Mouse (Mus musculus) MEL (cell line): ENCODE measurements around the gene Try4. TPM values are rescaled to one million over a fixed set of nuclear protein-coding genes. Genes with fewer than 3 reads are reported as not detected.
"Not testable (repeated sequence)": the region's sequence is repeated elsewhere in the genome, so short reads cannot be mapped to it uniquely, and the experiment has no call there.

Experiments
- DNase-seq: peaks from one replicate; pipeline ENCODE4 v3.0.0; 2011; ENCODE audit warnings: low read depth, low spot score
- H3K27ac ChIP-seq: 2 replicates; pipeline ENCODE4 v1.5.1; 2012; ENCODE audit warnings: low read depth, mild to moderate bottlenecking, control low read depth, low read length, moderate library complexity; ENCODE audit not compliant: control insufficient read depth
- H3K27me3 ChIP-seq, 2 experiments: fragments of 150-350 bp in 1 of 2; sonication (generic) in 1 of 2; 2 replicates each; pipeline ENCODE4 v1.6.1; 2012; ENCODE audit warnings: low read length in 2 of 2, mild to moderate bottlenecking in 2 of 2, improper control_type of control experiment in 1 of 2, moderate library complexity in 1 of 2; ENCODE audit not compliant: insufficient read depth in 2 of 2, control insufficient read depth in 1 of 2
- H3K36me3 ChIP-seq, 2 experiments: 2 replicates each; pipeline ENCODE4 v1.6.1; 2012 to 2014; ENCODE audit warnings: low read length in 2 of 2, improper control_type of control experiment in 1 of 2, inconsistent platforms in 1 of 2, mild to moderate bottlenecking in 1 of 2; ENCODE audit not compliant: insufficient read depth in 2 of 2, control insufficient read depth in 1 of 2
- H3K4me1 ChIP-seq, 2 experiments: fragments of 150-350 bp in 1 of 2; sonication (generic) in 1 of 2; 2 replicates each; pipeline ENCODE4 v1.6.1; 2012; ENCODE audit warnings: low read length in 2 of 2, improper control_type of control experiment in 1 of 2, mild to moderate bottlenecking in 1 of 2; ENCODE audit not compliant: insufficient read depth in 2 of 2, control insufficient read depth in 1 of 2
- H3K4me3 ChIP-seq, 2 experiments: fragments of 150-350 bp in 1 of 2; sonication (generic) in 1 of 2; 2 replicates each; pipeline ENCODE4 v1.5.1; 2012; ENCODE audit warnings: low read depth in 2 of 2, low read length in 2 of 2, mild to moderate bottlenecking in 2 of 2, moderate library complexity in 2 of 2, control low read depth in 1 of 2, improper control_type of control experiment in 1 of 2; ENCODE audit not compliant: control insufficient read depth in 1 of 2, insufficient read depth in 1 of 2
- H3K79me2 ChIP-seq: 2 replicates; pipeline ENCODE4 v1.6.1; 2012; ENCODE audit warnings: mild to moderate bottlenecking, low read length, moderate library complexity; ENCODE audit not compliant: control insufficient read depth, poor library complexity, insufficient read depth
- H3K9ac ChIP-seq: 2 replicates; pipeline ENCODE4 v1.6.1; 2012; ENCODE audit warnings: low read depth, mild to moderate bottlenecking, control low read depth, low read length, moderate library complexity; ENCODE audit not compliant: control insufficient read depth, poor library complexity, severe bottlenecking
- H3K9me3 ChIP-seq: fragments of 150-350 bp; sonication (generic); replicated peaks from 2 replicates; pipeline ENCODE4 v1.6.1; 2012; ENCODE audit warnings: mild to moderate bottlenecking, low read length, improper control_type of control experiment, moderate library complexity; ENCODE audit not compliant: insufficient read depth
- BHLHE40 ChIP-seq: IDR thresholded peaks from 2 replicates; pipeline ENCODE4 v1.6.1; 2012; ENCODE audit warnings: low read depth, mild to moderate bottlenecking, inconsistent platforms, low read length, improper control_type of control experiment, borderline replicate concordance
- CHD1 ChIP-seq: IDR thresholded peaks from 2 replicates; pipeline ENCODE4 v1.6.1; 2012; ENCODE audit warnings: low read depth, mild to moderate bottlenecking, inconsistent platforms, low read length, improper control_type of control experiment
- CTCF ChIP-seq, 3 experiments: IDR thresholded peaks in 2 of 3; conservative IDR thresholded peaks in 1 of 3; 2 replicates each; pipeline ENCODE4 v1.5.1; 2011 to 2012; ENCODE audit warnings: low read length in 3 of 3, low read depth in 2 of 3, mild to moderate bottlenecking in 2 of 3, improper control_type of control experiment in 1 of 3, inconsistent platforms in 1 of 3, mixed read lengths in 1 of 3, moderate library complexity in 1 of 3; ENCODE audit not compliant: control insufficient read depth in 1 of 3, insufficient read depth in 1 of 3, poor library complexity in 1 of 3, severe bottlenecking in 1 of 3
- ELF1 ChIP-seq: IDR thresholded peaks from 2 replicates; pipeline ENCODE4 v1.6.1; 2014; ENCODE audit warnings: low read depth, mild to moderate bottlenecking, inconsistent platforms, low read length, improper control_type of control experiment, moderate library complexity
- ETS1 ChIP-seq: IDR thresholded peaks from 2 replicates; pipeline ENCODE4 v1.6.1; 2012; ENCODE audit warnings: low read depth, mild to moderate bottlenecking, inconsistent platforms, low read length, improper control_type of control experiment, moderate library complexity
- GABPA ChIP-seq: IDR thresholded peaks from 2 replicates; pipeline ENCODE4 v1.6.1; 2012; ENCODE audit warnings: low read depth, mild to moderate bottlenecking, inconsistent platforms, low read length, improper control_type of control experiment, moderate library complexity
- GATA1 ChIP-seq: IDR thresholded peaks from 2 replicates; pipeline ENCODE4 v1.6.1; 2011; ENCODE audit warnings: low read depth, low read length, improper control_type of control experiment
- JUND ChIP-seq: IDR thresholded peaks from 2 replicates; pipeline ENCODE4 v1.6.1; 2011; ENCODE audit warnings: low read depth, mild to moderate bottlenecking, improper control_type of control experiment, low read length
- KAT2A ChIP-seq: conservative IDR thresholded peaks from 2 replicates; pipeline ENCODE4 v1.6.1; 2012; ENCODE audit warnings: low read depth, low read length, improper control_type of control experiment, inconsistent platforms
- MYB ChIP-seq: IDR thresholded peaks from 2 replicates; pipeline ENCODE4 v1.6.1; 2011; ENCODE audit warnings: mild to moderate bottlenecking, low read depth, low read length, improper control_type of control experiment
- MYC ChIP-seq: IDR thresholded peaks from 2 replicates; pipeline ENCODE4 v1.6.1; 2011; ENCODE audit warnings: low read depth, mild to moderate bottlenecking, low read length, improper control_type of control experiment, moderate library complexity
- NELFE ChIP-seq: IDR thresholded peaks from 2 replicates; pipeline ENCODE4 v1.6.1; 2011; ENCODE audit warnings: low read depth, low read length, improper control_type of control experiment
- POLR2A ChIP-seq, 2 experiments: IDR thresholded peaks; 2 replicates each; pipeline ENCODE4 v1.6.1; 2011 to 2012; ENCODE audit warnings: low read length in 2 of 2, mild to moderate bottlenecking in 2 of 2, control low read depth in 1 of 2, improper control_type of control experiment in 1 of 2, low read depth in 1 of 2, moderate library complexity in 1 of 2; ENCODE audit not compliant: control insufficient read depth in 1 of 2, insufficient read depth in 1 of 2, poor library complexity in 1 of 2
- POLR2AphosphoS2 ChIP-seq: IDR thresholded peaks from 2 replicates; pipeline ENCODE4 v1.6.1; 2011; ENCODE audit warnings: low read length, improper control_type of control experiment
- RCOR1 ChIP-seq: IDR thresholded peaks from 2 replicates; pipeline ENCODE4 v1.6.1; 2012; ENCODE audit warnings: low read depth, mild to moderate bottlenecking, inconsistent platforms, low read length, improper control_type of control experiment
- SIN3A ChIP-seq: IDR thresholded peaks from 2 replicates; pipeline ENCODE4 v1.6.1; 2012; ENCODE audit warnings: low read length, improper control_type of control experiment, inconsistent platforms
- TAL1 ChIP-seq: IDR thresholded peaks from 2 replicates; pipeline ENCODE4 v1.6.1; 2012; ENCODE audit warnings: mild to moderate bottlenecking, inconsistent platforms, low read length, moderate library complexity, mixed read lengths
- TBP ChIP-seq: IDR thresholded peaks from 2 replicates; pipeline ENCODE4 v1.8.0; 2011; ENCODE audit warnings: low read depth, low read length, improper control_type of control experiment
- TCF12 ChIP-seq: IDR thresholded peaks from 2 replicates; pipeline ENCODE4 v1.6.1; 2014; ENCODE audit warnings: low read depth, mild to moderate bottlenecking, inconsistent platforms, low read length, improper control_type of control experiment, moderate library complexity
- UBTF ChIP-seq: IDR thresholded peaks from 2 replicates; pipeline ENCODE4 v1.6.1; 2012; ENCODE audit warnings: low read depth, mild to moderate bottlenecking, inconsistent platforms, low read length, improper control_type of control experiment, moderate library complexity, borderline replicate concordance; ENCODE audit not compliant: insufficient read depth
- USF1 ChIP-seq: IDR thresholded peaks from 2 replicates; pipeline ENCODE4 v1.6.1; 2014; ENCODE audit warnings: low read depth, mild to moderate bottlenecking, inconsistent platforms, low read length, improper control_type of control experiment, moderate library complexity
- ZC3H11A ChIP-seq: IDR thresholded peaks from 2 replicates; pipeline ENCODE4 v1.6.1; 2012; ENCODE audit warnings: low read depth, mild to moderate bottlenecking, inconsistent platforms, low read length, improper control_type of control experiment
- ZMIZ1 ChIP-seq: IDR thresholded peaks from 2 replicates; pipeline ENCODE4 v1.6.1; 2012; ENCODE audit warnings: low read depth, mild to moderate bottlenecking, inconsistent platforms, low read length, improper control_type of control experiment, moderate library complexity
- ZNF384 ChIP-seq: IDR thresholded peaks from 2 replicates; pipeline ENCODE4 v1.6.1; 2012; ENCODE audit warnings: low read depth, mild to moderate bottlenecking, inconsistent platforms, low read length, improper control_type of control experiment
- polyA plus RNA-seq, 2 experiments: library from polyadenylated mRNA; stranded (reverse) in 1 of 2; unstranded in 1 of 2; fragments of >175 nt in 1 of 2; fragments of >200 nt in 1 of 2; gene quantifications; 2 replicates each; pipeline versions ENCODE4 v1.2.1 to v1.2.4; 2012; ENCODE audit warnings: low replicate concordance in 2 of 2, low read depth in 1 of 2; ENCODE audit not compliant: insufficient read length in 2 of 2, insufficient read depth in 1 of 2, missing spikeins in 1 of 2
- total RNA-seq: library from RNA; depleted of rRNA; stranded (reverse); fragments of 300-350 nt; gene quantifications from 2 replicates; pipeline ENCODE4 v1.2.3, GENCODE M21; 2012; rRNA removed

The Try4 gene
- total RNA-seq (not detected in 2 replicates), polyA plus RNA-seq (not detected)

DNA sequence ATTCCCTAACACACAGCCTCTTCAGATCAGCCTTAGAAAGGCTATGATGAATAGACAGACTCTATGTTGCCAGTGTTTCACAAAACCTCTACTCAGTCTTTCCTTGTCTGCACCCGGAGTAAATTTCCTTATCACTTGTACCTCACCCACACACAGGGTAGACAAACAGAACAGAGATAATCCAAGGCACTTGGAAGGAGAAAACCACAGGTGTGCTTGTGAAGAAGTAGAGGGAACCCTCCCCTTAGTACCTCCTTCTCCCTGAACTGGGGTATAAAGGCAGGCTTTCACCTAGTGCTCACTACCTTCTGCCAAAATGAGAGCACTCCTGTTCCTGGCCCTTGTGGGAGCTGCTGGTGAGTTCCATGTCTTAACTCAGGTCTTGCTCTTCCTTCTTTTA, at the start of gene Try4:
Gene Try4 (plus strand): TSS at position 301 of the 400 bp plus-strand sequence.
- H3K79me2 ChIP-seq, result no peaks in the 10 kb centered on the region
- no peak within 1 kb of the TSS for H3K9ac ChIP-seq
- no peaks in the 10 kb centered on the region for H3K36me3 ChIP-seq
- no peak within 1 kb of the TSS for H3K4me3 ChIP-seq
- DNase-seq, result no peak
- no peaks in the 10 kb centered on the region for H3K27me3 ChIP-seq
- no peaks in the 10 kb centered on the region for H3K4me1 ChIP-seq
- H3K27ac ChIP-seq, result no peak within 1 kb of the TSS
- TF ChIP-seq CHD1 (no peak), ZMIZ1 (no peak), GABPA (no peak), JUND (no peak), UBTF (no peak), ETS1 (no peak), POLR2AphosphoS2 (no peak), TAL1 (no peak), GATA1 (no peak), ELF1 (no peak)
- TF ChIP-seq, all 39 proteins: peak for 0
- no peaks in the 10 kb centered on the region for H3K9me3 ChIP-seq

DNA sequence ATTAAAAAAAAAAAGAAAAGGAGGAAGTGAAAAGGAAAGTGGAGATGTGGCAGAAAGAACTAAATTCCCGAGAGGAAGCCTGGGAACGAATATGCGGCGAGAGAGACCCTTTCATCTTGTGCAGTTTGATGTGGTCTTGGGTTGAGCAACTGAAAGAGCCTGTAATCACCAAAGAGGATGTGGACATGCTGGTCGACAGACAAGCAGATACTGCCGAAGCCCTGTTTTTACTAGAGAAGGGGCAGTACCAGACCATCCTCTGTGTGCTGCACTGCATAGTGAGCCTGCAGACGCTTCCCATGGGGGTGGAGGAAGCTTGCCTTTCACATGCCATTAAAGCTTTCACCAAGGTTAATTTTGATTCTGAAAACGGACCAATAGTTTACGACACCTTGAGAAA, 48.8 kb upstream of the Try4 start:
- H3K4me1 ChIP-seq, H3K36me3 ChIP-seq, DNase-seq, H3K4me3 ChIP-seq, H3K9me3 ChIP-seq, H3K27ac ChIP-seq, H3K79me2 ChIP-seq, H3K27me3 ChIP-seq, H3K9ac ChIP-seq: not testable (repeated sequence)

DNA sequence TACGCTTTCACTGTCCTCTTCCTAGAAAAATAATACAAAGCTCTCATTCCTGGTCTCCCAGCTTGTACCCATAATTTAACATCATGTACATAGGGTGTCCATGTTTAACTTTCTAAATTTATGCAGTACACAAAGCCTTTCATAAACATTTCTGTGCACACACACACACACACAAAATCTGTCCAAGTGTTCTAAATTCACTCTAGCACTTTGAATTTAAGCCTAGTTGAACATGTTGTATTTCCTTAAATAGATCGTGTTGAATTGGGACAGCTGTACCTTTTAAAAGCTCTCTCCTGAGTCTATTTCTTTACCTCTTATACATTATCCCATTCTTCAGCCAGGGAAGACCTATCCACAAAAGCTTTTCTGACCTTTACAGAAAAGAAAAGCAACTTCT, 45.6 kb upstream of the Try4 start:
- TF ChIP-seq BHLHE40 (no peak), ZMIZ1 (no peak), TCF12 (no peak), RCOR1 (no peak), MYC (no peak), SIN3A (no peak), CTCF (IDR thresholded peaks at IDR 0.05 in 2 of 3, conservative IDR thresholded peaks at IDR 0.05 in 1 of 3; ENCODE audit: control insufficient read depth in 1 of 3, insufficient read depth in 1 of 3, low read depth in 2 of 3, low read length in 3 of 3, poor library complexity in 1 of 3, severe bottlenecking in 1 of 3) (no peak), NELFE (no peak), ZNF384 (no peak), KAT2A (no peak), ELF1 (no peak), TBP (no peak), CHD1 (no peak), POLR2A (IDR thresholded peaks at IDR 0.05; ENCODE audit: control insufficient read depth in 1 of 2, insufficient read depth in 1 of 2, low read depth in 1 of 2, low read length in 2 of 2, poor library complexity in 1 of 2) (no peak), MYB (no peak), USF1 (no peak), POLR2AphosphoS2 (no peak), ZC3H11A (no peak)
- Histone ChIP-seq H3K36me3 (no peaks in the 10 kb centered on the region), H3K9ac (no peak overlapping the region)

More for the DNA sequence above, 45.6 kb upstream of the Try4 start:
- Histone ChIP-seq H3K4me1 (no peaks in the 10 kb centered on the region), H3K27ac (no peak overlapping the region), H3K9me3 (no peaks in the 10 kb centered on the region), H3K4me3 (no peak overlapping the region), H3K27me3 (no peaks in the 10 kb centered on the region), H3K79me2 (no peaks in the 10 kb centered on the region)
- DNase-seq, result no peak
